Mouse (Mus musculus) ovary, postnatal 36 days (tissue): ENCODE results near the gene Ctnna2.

Experiments used
- DNase-seq: peaks from one replicate; pipeline ENCODE4 v3.0.0; 2022; ENCODE audit warnings: low spot score, mixed read lengths

The Ctnna2 gene

DNA sequence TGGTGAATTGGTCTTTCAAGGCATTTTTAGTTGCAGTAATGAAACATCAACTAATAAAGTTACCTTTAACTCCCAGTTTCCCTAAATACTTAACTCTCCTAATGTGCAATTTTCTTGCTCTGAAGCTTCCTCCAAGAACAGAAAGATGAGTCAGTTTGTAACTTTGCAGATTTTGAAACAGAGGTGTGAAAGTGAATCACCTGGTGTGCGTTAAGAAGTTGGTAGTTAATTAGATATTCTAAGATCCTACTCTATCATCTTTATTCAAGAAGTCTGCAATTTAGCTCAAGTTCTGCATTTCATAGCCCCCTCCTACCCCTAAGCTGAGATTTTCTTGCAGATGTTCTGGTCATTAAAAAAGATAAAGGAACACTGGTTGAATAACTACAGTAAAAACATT is 1082.3 kb downstream of the Ctnna2 start:
- no peak for DNase-seq
